Mouse (Mus musculus): ENCODE measurements around the gene Ldlrad3.

- TF ChIP-seq CTCF (IDR thresholded peaks at IDR 0.05; ENCODE audit: control insufficient read depth, insufficient read depth, insufficient read length) (no peak), CEBPB (IDR thresholded peaks at IDR 0.05; ENCODE audit: low read depth) (no peak)
These were observed 189.2 kb downstream of the Ldlrad3 start for GRCm38 (mm10) chr2:101997013-101997412.
